Comparison of ENCODE assay signal across 8 mouse cellular contexts in genomic region chr11:68897120-68897519, GRCm38 (mm10). TPM values are rescaled to one million over a fixed set of nuclear protein-coding genes. Genes with fewer than 3 reads are reported as not detected.
DNase-seq lines count a peak whose midpoint lies in the region; ATAC-seq and TF ChIP-seq lines count a peak whose summit lies in the region.

No protein-coding gene starts in this region.

- peak; percentile 70 for DNase-seq in kidney, adult 9 months
- DNase-seq in kidney, adult 11 months, result no peak
- DNase-seq in Patski (ENCODE audit: low read depth, low spot score), result peak; percentile 6
- no peak for DNase-seq in ovary, postnatal 10 days (ENCODE audit: low spot score)
- DNase-seq in layer of hippocampus, postnatal 14 days (ENCODE audit: low spot score in 2 of 2), result no peak

- CTCF ChIA-PET in Patski (lab: Charles Lee), result no interaction called here

- peaks cover 9% of the 10 kb centered on the region for H3K27me3 ChIP-seq in Patski

- no peak for ATAC-seq in Patski
- 0 out of 2 replicates have a peak, but pooled peaks have one; percentile 25 for ATAC-seq in granulocyte monocyte progenitor cell, adult 5-6 weeks (replicated peaks; ENCODE audit: poor library complexity, severe bottlenecking)
- ATAC-seq in megakaryocyte, adult 5-6 weeks (ENCODE audit: poor library complexity, severe bottlenecking), result peak; percentile 39; the same call in 1 of the 2 replicates
- no peak for ATAC-seq in activated CD4-positive, CD25-positive, alpha-beta regulatory T cell, adult 4 months

- POLR2A ChIA-PET in Patski (lab: Charles Lee), result no interaction called here

- TF ChIP-seq CTCF in Patski (IDR thresholded peaks at IDR 0.05), result peak; percentile 92

- in situ Hi-C loops in Patski (cut with MboI; ENCODE audit: low pct_unique_long_range_greater_than_20kb), result no loop called here

RNA-seq across cellular contexts. Expression of gene Rpl26, which starts 4.3 kb away (rescaled TPM):
- polyA plus RNA-seq in Patski (2021), result 909 TPM
- total RNA-seq in granulocyte monocyte progenitor cell, adult 5-6 weeks (2014; fragmentation: Nextera tagmentation), result 5,141 and 5,287 TPM in 2 replicates
- 5,847 and 6,613 TPM in 2 replicates for total RNA-seq in granulocyte monocyte progenitor cell, adult 5-6 weeks (2017)
- total RNA-seq in megakaryocyte, adult 5-6 weeks (2015), result 2,468 and 2,587 TPM in 2 replicates
- total RNA-seq in megakaryocyte, adult 5-6 weeks (2017), result 3,510 and 4,069 TPM in 2 replicates
- 1,000 to 10,000 TPM; 2,145 to 2,203 TPM for polyA plus RNA-seq in activated CD4-positive, CD25-positive, alpha-beta regulatory T cell, adult 4 months (2017; shearing (Covaris generic))
- total RNA-seq in layer of hippocampus, postnatal 14 days (2021), result 100 to 1,000 TPM; 611 to 652 TPM

RNA-seq across cellular contexts. Expression of gene Rnf222, which starts 8.8 kb away (rescaled TPM):
- not detected for polyA plus RNA-seq in Patski (2021)
- total RNA-seq in granulocyte monocyte progenitor cell, adult 5-6 weeks (2014; fragmentation: Nextera tagmentation), result not detected in 2 replicates
- total RNA-seq in granulocyte monocyte progenitor cell, adult 5-6 weeks (2017), result not detected in 2 replicates
- not detected in 2 replicates for total RNA-seq in megakaryocyte, adult 5-6 weeks (2015)
- not detected in 2 replicates for total RNA-seq in megakaryocyte, adult 5-6 weeks (2017)
- polyA plus RNA-seq in activated CD4-positive, CD25-positive, alpha-beta regulatory T cell, adult 4 months (2017; shearing (Covaris generic)), result not detected
- total RNA-seq in layer of hippocampus, postnatal 14 days (2021), result not detected

RNA-seq across cellular contexts. Expression of gene Ndel1, which starts 25.5 kb away (rescaled TPM):
- 70.3 TPM for polyA plus RNA-seq in Patski (2021)
- total RNA-seq in granulocyte monocyte progenitor cell, adult 5-6 weeks (2014; fragmentation: Nextera tagmentation), result 18.9 and 24.5 TPM in 2 replicates
- 41.7 and 42.7 TPM in 2 replicates for total RNA-seq in granulocyte monocyte progenitor cell, adult 5-6 weeks (2017)
- 48.9 and 53.9 TPM in 2 replicates for total RNA-seq in megakaryocyte, adult 5-6 weeks (2015)
- total RNA-seq in megakaryocyte, adult 5-6 weeks (2017), result 71.2 and 114 TPM in 2 replicates
- 10 to 100 TPM; 31.4 to 37.2 TPM for polyA plus RNA-seq in activated CD4-positive, CD25-positive, alpha-beta regulatory T cell, adult 4 months (2017; shearing (Covaris generic))
- total RNA-seq in layer of hippocampus, postnatal 14 days (2021), result 10 to 100 TPM; 85.1 to 93.1 TPM

RNA-seq across cellular contexts. Expression of gene Odf4, which starts 29.8 kb away (rescaled TPM):
- not detected for polyA plus RNA-seq in Patski (2021)
- total RNA-seq in granulocyte monocyte progenitor cell, adult 5-6 weeks (2014; fragmentation: Nextera tagmentation), result not detected in 2 replicates
- total RNA-seq in granulocyte monocyte progenitor cell, adult 5-6 weeks (2017), result not detected in 2 replicates
- total RNA-seq in megakaryocyte, adult 5-6 weeks (2015), result not detected in 2 replicates
- total RNA-seq in megakaryocyte, adult 5-6 weeks (2017), result not detected in 2 replicates
- not detected for polyA plus RNA-seq in activated CD4-positive, CD25-positive, alpha-beta regulatory T cell, adult 4 months (2017; shearing (Covaris generic))
- under 1 TPM; 0.33 to 0.41 TPM for total RNA-seq in layer of hippocampus, postnatal 14 days (2021)

Comparison
In these comparisons a context has a peak if more than half of its experiments do, and no peak if none do; other contexts are left out.
1. DNase-seq: peak in kidney, adult 9 months (single experiment) and Patski (single experiment); none in kidney, adult 11 months (single experiment), ovary, postnatal 10 days (single experiment) and layer of hippocampus, postnatal 14 days (0 of 2).
2. ATAC-seq: peak in granulocyte monocyte progenitor cell, adult 5-6 weeks (single experiment) and megakaryocyte, adult 5-6 weeks (single experiment); none in Patski (single experiment) and activated CD4-positive, CD25-positive, alpha-beta regulatory T cell, adult 4 months (single experiment).